Mouse (Mus musculus): ENCODE data around the gene Enpp1. TPM values are rescaled to one million over a fixed set of nuclear protein-coding genes. Genes with fewer than 3 reads are reported as not detected.

Gene Enpp1
- 0.78 and 1.3 TPM in 2 replicates for polyA plus RNA-seq (2011; ENCODE audit: insufficient read depth, insufficient read length, low read depth, missing spikeins)

- H3K27me3 ChIP-seq (ENCODE audit: control insufficient read depth, insufficient read depth, low read length, poor library complexity, severe bottlenecking): peaks cover 11% of the 10 kb centered on the region
- TF ChIP-seq POLR2A (IDR thresholded peaks at IDR 0.05; ENCODE audit: insufficient read depth, low read length) (no peak), EP300 (IDR thresholded peaks at IDR 0.05; ENCODE audit: insufficient read depth, low read depth, low read length) (no peak), CTCF (IDR thresholded peaks at IDR 0.05; ENCODE audit: low read depth, low read length) (no peak)
- H3K27ac ChIP-seq (ENCODE audit: insufficient read depth, low read length): no peak within 1 kb of the TSS
- peak within 1 kb of the TSS; percentile 56 for H3K9ac ChIP-seq (ENCODE audit: low read depth, poor library complexity, severe bottlenecking)
- H3K4me3 ChIP-seq (ENCODE audit: low read depth, low read length): peak within 1 kb of the TSS; percentile 56
- H3K4me1 ChIP-seq (ENCODE audit: control insufficient read depth, insufficient read depth, low read length): no peaks in the 10 kb centered on the region
- no peaks in the 10 kb centered on the region for H3K36me3 ChIP-seq (ENCODE audit: control insufficient read depth, insufficient read depth, low read length, poor library complexity, severe bottlenecking)
- H3K9me3 ChIP-seq (replicated peaks; ENCODE audit: control insufficient read depth, insufficient read depth, low read length, poor library complexity, severe bottlenecking): no peaks in the 10 kb centered on the region
These were observed at the start of gene Enpp1 for GRCm38 (mm10) chr10:24711480-24712366. Gene Enpp1 (minus strand): TSS chr10:24712159.

- H3K9ac ChIP-seq (ENCODE audit: low read depth, poor library complexity, severe bottlenecking): no peak overlapping the region
- no peak overlapping the region for H3K27ac ChIP-seq (ENCODE audit: insufficient read depth, low read length)
- no peak for TF ChIP-seq POLR2A (IDR thresholded peaks at IDR 0.05; ENCODE audit: insufficient read depth, low read length)
- TF ChIP-seq EP300 (IDR thresholded peaks at IDR 0.05; ENCODE audit: insufficient read depth, low read depth, low read length): no peak
- TF ChIP-seq CTCF (IDR thresholded peaks at IDR 0.05; ENCODE audit: low read depth, low read length): no peak
- H3K4me3 ChIP-seq (ENCODE audit: low read depth, low read length): no peak overlapping the region
- H3K4me1 ChIP-seq (ENCODE audit: control insufficient read depth, insufficient read depth, low read length): no peaks in the 10 kb centered on the region
- no peaks in the 10 kb centered on the region for H3K27me3 ChIP-seq (ENCODE audit: control insufficient read depth, insufficient read depth, low read length, poor library complexity, severe bottlenecking)
- no peaks in the 10 kb centered on the region for H3K36me3 ChIP-seq (ENCODE audit: control insufficient read depth, insufficient read depth, low read length, poor library complexity, severe bottlenecking)
- H3K9me3 ChIP-seq (replicated peaks; ENCODE audit: control insufficient read depth, insufficient read depth, low read length, poor library complexity, severe bottlenecking): no peaks in the 10 kb centered on the region
These were observed 46.5 kb upstream of the Enpp1 start for GRCm38 (mm10) chr10:24758326-24758915.

- Histone ChIP-seq H3K4me1 (ENCODE audit: control insufficient read depth, insufficient read depth, low read length) (no peaks in the 10 kb centered on the region), H3K4me3 (ENCODE audit: low read depth, low read length) (no peak overlapping the region), H3K36me3 (ENCODE audit: control insufficient read depth, insufficient read depth, low read length, poor library complexity, severe bottlenecking) (no peaks in the 10 kb centered on the region), H3K27ac (ENCODE audit: insufficient read depth, low read length) (no peak overlapping the region), H3K9ac (ENCODE audit: low read depth, poor library complexity, severe bottlenecking) (no peak overlapping the region), H3K27me3 (ENCODE audit: control insufficient read depth, insufficient read depth, low read length, poor library complexity, severe bottlenecking) (no peaks in the 10 kb centered on the region), H3K9me3 (replicated peaks; ENCODE audit: control insufficient read depth, insufficient read depth, low read length, poor library complexity, severe bottlenecking) (no peaks in the 10 kb centered on the region)
- TF ChIP-seq POLR2A (IDR thresholded peaks at IDR 0.05; ENCODE audit: insufficient read depth, low read length) (no peak), CTCF (IDR thresholded peaks at IDR 0.05; ENCODE audit: low read depth, low read length) (no peak), EP300 (IDR thresholded peaks at IDR 0.05; ENCODE audit: insufficient read depth, low read depth, low read length) (no peak)
These were observed 43.0 kb upstream of the Enpp1 start for GRCm38 (mm10) chr10:24754874-24755540.

GRCm38 (mm10) chr10:24754251-24754835, 42.4 kb upstream of the Enpp1 start:
- H3K36me3 ChIP-seq (ENCODE audit: control insufficient read depth, insufficient read depth, low read length, poor library complexity, severe bottlenecking): no peaks in the 10 kb centered on the region
- peak overlapping the region; percentile 68 for H3K4me3 ChIP-seq (ENCODE audit: low read depth, low read length)
- H3K9me3 ChIP-seq (replicated peaks; ENCODE audit: control insufficient read depth, insufficient read depth, low read length, poor library complexity, severe bottlenecking): no peaks in the 10 kb centered on the region
- H3K27me3 ChIP-seq (ENCODE audit: control insufficient read depth, insufficient read depth, low read length, poor library complexity, severe bottlenecking): no peaks in the 10 kb centered on the region
- TF ChIP-seq POLR2A (IDR thresholded peaks at IDR 0.05; ENCODE audit: insufficient read depth, low read length): no peak
- no peaks in the 10 kb centered on the region for H3K4me1 ChIP-seq (ENCODE audit: control insufficient read depth, insufficient read depth, low read length)
- no peak overlapping the region for H3K27ac ChIP-seq (ENCODE audit: insufficient read depth, low read length)
- no peak overlapping the region for H3K9ac ChIP-seq (ENCODE audit: low read depth, poor library complexity, severe bottlenecking)

GRCm38 (mm10) chr10:24753536-24754250, 41.7 kb upstream of the Enpp1 start:
- peak overlapping the region; percentile 68 for H3K4me3 ChIP-seq (ENCODE audit: low read depth, low read length)
- no peaks in the 10 kb centered on the region for H3K27me3 ChIP-seq (ENCODE audit: control insufficient read depth, insufficient read depth, low read length, poor library complexity, severe bottlenecking)
- no peaks in the 10 kb centered on the region for H3K4me1 ChIP-seq (ENCODE audit: control insufficient read depth, insufficient read depth, low read length)

More at GRCm38 (mm10) chr10:24753536-24754250, 41.7 kb upstream of the Enpp1 start:
- Histone ChIP-seq H3K9ac (ENCODE audit: low read depth, poor library complexity, severe bottlenecking) (no peak overlapping the region), H3K27ac (ENCODE audit: insufficient read depth, low read length) (no peak overlapping the region), H3K36me3 (ENCODE audit: control insufficient read depth, insufficient read depth, low read length, poor library complexity, severe bottlenecking) (no peaks in the 10 kb centered on the region), H3K9me3 (replicated peaks; ENCODE audit: control insufficient read depth, insufficient read depth, low read length, poor library complexity, severe bottlenecking) (no peaks in the 10 kb centered on the region)
- TF ChIP-seq CTCF (IDR thresholded peaks at IDR 0.05; ENCODE audit: low read depth, low read length) (no peak), EP300 (IDR thresholded peaks at IDR 0.05; ENCODE audit: insufficient read depth, low read depth, low read length) (no peak), POLR2A (IDR thresholded peaks at IDR 0.05; ENCODE audit: insufficient read depth, low read length) (no peak)

All from ES-Bruce4 (cell line).